Mouse (Mus musculus): ENCODE data around the gene Wnt5b.

Gene Wnt5b

GRCm38 (mm10) chr6:119521482-119521900, 22.7 kb downstream of the Wnt5b start:
- DNase-seq (ENCODE audit: low spot score), result peak; percentile 18

GRCm38 (mm10) chr6:119520731-119521130, 23.4 kb downstream of the Wnt5b start:
- DNase-seq (ENCODE audit: low spot score), result no peak

GRCm38 (mm10) chr6:119514085-119514484, 30.1 kb downstream of the Wnt5b start:
- no peak for DNase-seq (ENCODE audit: low spot score)

GRCm38 (mm10) chr6:119513452-119513851, 30.7 kb downstream of the Wnt5b start:
- no peak for DNase-seq (ENCODE audit: low spot score)

- DNase-seq (ENCODE audit: low spot score), result no peak
Measured at GRCm38 (mm10) chr6:119512701-119513100, 31.4 kb downstream of the Wnt5b start.

GRCm38 (mm10) chr6:119509437-119510037, 34.6 kb downstream of the Wnt5b start:
- DNase-seq (ENCODE audit: low spot score), result no peak

GRCm38 (mm10) chr6:119508634-119509375, 35.3 kb downstream of the Wnt5b start:
- no peak for DNase-seq (ENCODE audit: low spot score)

- no peak for DNase-seq (ENCODE audit: low spot score)
Measured at GRCm38 (mm10) chr6:119508221-119508620, 35.9 kb downstream of the Wnt5b start.

GRCm38 (mm10) chr6:119505525-119506225, 38.5 kb downstream of the Wnt5b start:
- no peak for DNase-seq (ENCODE audit: low spot score)

- DNase-seq (ENCODE audit: low spot score), result no peak
Measured at GRCm38 (mm10) chr6:119504756-119505155, 39.4 kb downstream of the Wnt5b start.

GRCm38 (mm10) chr6:119502031-119502430, 42.1 kb downstream of the Wnt5b start:
- DNase-seq (ENCODE audit: low spot score), result no peak

GRCm38 (mm10) chr6:119500086-119500485, 44.1 kb downstream of the Wnt5b start:
- DNase-seq (ENCODE audit: low spot score), result no peak

GRCm38 (mm10) chr6:119499271-119499670, 44.9 kb downstream of the Wnt5b start:
- DNase-seq (ENCODE audit: low spot score), result no peak

- no peak for DNase-seq (ENCODE audit: low spot score)
Measured at GRCm38 (mm10) chr6:119492630-119493014, 51.5 kb downstream of the Wnt5b start.

GRCm38 (mm10) chr6:119491997-119492629, 52.0 kb downstream of the Wnt5b start:
- DNase-seq (ENCODE audit: low spot score), result no peak

GRCm38 (mm10) chr6:119491006-119491405, 53.1 kb downstream of the Wnt5b start:
- DNase-seq (ENCODE audit: low spot score), result no peak

- DNase-seq (ENCODE audit: low spot score), result no peak
Measured at GRCm38 (mm10) chr6:119490549-119490948, 53.6 kb downstream of the Wnt5b start.

GRCm38 (mm10) chr6:119489765-119490164, 54.4 kb downstream of the Wnt5b start:
- no peak for DNase-seq (ENCODE audit: low spot score)

- DNase-seq (ENCODE audit: low spot score), result no peak
Measured at GRCm38 (mm10) chr6:119487619-119488018, 56.5 kb downstream of the Wnt5b start.

GRCm38 (mm10) chr6:119487085-119487458, 57.1 kb downstream of the Wnt5b start:
- DNase-seq (ENCODE audit: low spot score), result no peak

GRCm38 (mm10) chr6:119486381-119487084, 57.6 kb downstream of the Wnt5b start:
- no peak for DNase-seq (ENCODE audit: low spot score)

- DNase-seq (ENCODE audit: low spot score), result no peak
Measured at GRCm38 (mm10) chr6:119485486-119485885, 58.7 kb downstream of the Wnt5b start.
